Mouse (Mus musculus): Measurements from ENCODE around the gene Aldh3a1. TPM values are rescaled to one million over a fixed set of nuclear protein-coding genes. Genes with fewer than 3 reads are reported as not detected.

The Aldh3a1 gene
- total and polyA plus RNA-seq, 3 experiments, result 0.08 TPM; not detected in 2

GRCm38 (mm10) chr11:61251741-61252140, 44.4 kb downstream of the Aldh3a1 start:
- H3K9ac ChIP-seq (ENCODE audit: control insufficient read depth, low read depth, low read length, poor library complexity, severe bottlenecking), result no peak overlapping the region
- DNase-seq (ENCODE audit: low read depth, low spot score), result no peak
- H3K27ac ChIP-seq (ENCODE audit: control insufficient read depth, low read depth, low read length), result no peak overlapping the region
- peaks cover 3 to 13% of the 10 kb centered on the region in 2 experiments for H3K36me3 ChIP-seq (ENCODE audit: control insufficient read depth in 1 of 2, insufficient read depth in 2 of 2, low read length in 2 of 2)
- TF ChIP-seq MAX (IDR thresholded peaks at IDR 0.05; ENCODE audit: low read length), result no peak
- TF ChIP-seq MAZ (IDR thresholded peaks at IDR 0.05; ENCODE audit: low read depth, low read length), result no peak
- TF ChIP-seq GATA1 (IDR thresholded peaks at IDR 0.05; ENCODE audit: low read depth, low read length), result no peak
- no peak for TF ChIP-seq TAL1 (IDR thresholded peaks at IDR 0.05; ENCODE audit: low read length)
- TF ChIP-seq MXI1 (IDR thresholded peaks at IDR 0.05; ENCODE audit: low read depth, low read length), result no peak
- TF ChIP-seq USF1 (IDR thresholded peaks at IDR 0.05; ENCODE audit: low read depth, low read length), result no peak
- TF ChIP-seq UBTF (IDR thresholded peaks at IDR 0.05; ENCODE audit: borderline replicate concordance, insufficient read depth, low read depth, low read length), result no peak
- TF ChIP-seq NRF1 (IDR thresholded peaks at IDR 0.05; ENCODE audit: insufficient read depth, low read depth, low read length, poor library complexity, severe bottlenecking), result no peak
- no peak for TF ChIP-seq RAD21 (IDR thresholded peaks at IDR 0.05; ENCODE audit: low read depth, low read length)
- no peaks in the 10 kb centered on the region for H3K9me3 ChIP-seq (replicated peaks; ENCODE audit: insufficient read depth, low read length)
- H3K79me2 ChIP-seq (ENCODE audit: control insufficient read depth, insufficient read depth, low read length, poor library complexity), result no peaks in the 10 kb centered on the region
- H3K4me1 ChIP-seq (ENCODE audit: control insufficient read depth in 1 of 2, insufficient read depth in 2 of 2, low read length in 2 of 2), result peaks cover 0 to 5% of the 10 kb centered on the region in 2 experiments; a peak in 1 of 4 replicates
- H3K27me3 ChIP-seq (ENCODE audit: control insufficient read depth in 1 of 2, insufficient read depth in 2 of 2, low read length in 2 of 2), result no peaks in the 10 kb centered on the region
- H3K4me3 ChIP-seq (ENCODE audit: control insufficient read depth in 1 of 2, insufficient read depth in 1 of 2, low read depth in 2 of 2, low read length in 2 of 2), result no peak overlapping the region

GRCm38 (mm10) chr11:61252807-61253206, 45.5 kb downstream of the Aldh3a1 start:
- Histone ChIP-seq H3K4me3 (ENCODE audit: control insufficient read depth in 1 of 2, insufficient read depth in 1 of 2, low read depth in 2 of 2, low read length in 2 of 2) (no peak overlapping the region), H3K27ac (ENCODE audit: control insufficient read depth, low read depth, low read length) (no peak overlapping the region), H3K36me3 (ENCODE audit: control insufficient read depth in 1 of 2, insufficient read depth in 2 of 2, low read length in 2 of 2) (peaks cover 3 to 14% of the 10 kb centered on the region in 2 experiments), H3K79me2 (ENCODE audit: control insufficient read depth, insufficient read depth, low read length, poor library complexity) (no peaks in the 10 kb centered on the region), H3K9me3 (replicated peaks; ENCODE audit: insufficient read depth, low read length) (no peaks in the 10 kb centered on the region), H3K4me1 (ENCODE audit: control insufficient read depth in 1 of 2, insufficient read depth in 2 of 2, low read length in 2 of 2) (peaks cover 0 to 5% of the 10 kb centered on the region in 2 experiments; a peak in 1 of 4 replicates), H3K27me3 (ENCODE audit: control insufficient read depth in 1 of 2, insufficient read depth in 2 of 2, low read length in 2 of 2) (no peaks in the 10 kb centered on the region), H3K9ac (ENCODE audit: control insufficient read depth, low read depth, low read length, poor library complexity, severe bottlenecking) (no peak overlapping the region)
- TF ChIP-seq ZMIZ1 (IDR thresholded peaks at IDR 0.05; ENCODE audit: low read depth, low read length) (no peak), NRF1 (IDR thresholded peaks at IDR 0.05; ENCODE audit: insufficient read depth, low read depth, low read length, poor library complexity, severe bottlenecking) (no peak), TAL1 (IDR thresholded peaks at IDR 0.05; ENCODE audit: low read length) (no peak), KAT2A (conservative IDR thresholded peaks at IDR 0.05; ENCODE audit: low read depth, low read length) (no peak), RAD21 (IDR thresholded peaks at IDR 0.05; ENCODE audit: low read depth, low read length) (no peak), TCF12 (IDR thresholded peaks at IDR 0.05; ENCODE audit: low read depth, low read length) (no peak), GABPA (IDR thresholded peaks at IDR 0.05; ENCODE audit: low read depth, low read length) (no peak), ZKSCAN1 (IDR thresholded peaks at IDR 0.05; ENCODE audit: low read depth, low read length) (no peak), ETS1 (IDR thresholded peaks at IDR 0.05; ENCODE audit: low read depth, low read length) (no peak)
- DNase-seq (ENCODE audit: low read depth, low spot score), result no peak
